Mouse (Mus musculus) intestine, embryonic 16.5 days (tissue): ENCODE results near the gene Cpn1. TPM values are rescaled to one million over a fixed set of nuclear protein-coding genes. Genes with fewer than 3 reads are reported as not detected.
A peak's percentile ranks its signal among the peaks of the same experiment; 100 is the strongest.

ENCODE experiments used
- ATAC-seq: fragments of 200-750 bp; cut with Nextera tagmentation; 2 replicates; pipeline ENCODE4 v1.8.0; 2017; ENCODE audit warnings: moderate TSS enrichment, moderate library complexity
- H3K27ac ChIP-seq: fragments of 300-500 bp; sonication (generic); 2 replicates; pipeline ENCODE4 v1.5.1; 2014; ENCODE audit warnings: mild to moderate bottlenecking, low read length
- H3K27me3 ChIP-seq: fragments of 300-500 bp; sonication (generic); replicated peaks from 2 replicates; pipeline ENCODE4 v1.6.1; 2014; ENCODE audit warnings: low read length, control low read depth, mixed read lengths; ENCODE audit not compliant: control insufficient read depth, insufficient read depth
- H3K36me3 ChIP-seq: fragments of 300-500 bp; sonication (generic); 2 replicates; pipeline ENCODE4 v1.6.1; 2014; ENCODE audit warnings: low read length, control low read depth; ENCODE audit not compliant: control insufficient read depth, insufficient read depth
- H3K4me1 ChIP-seq: fragments of 300-500 bp; sonication (generic); 2 replicates; pipeline ENCODE4 v1.6.1; 2014; ENCODE audit warnings: low read length, control low read depth, mixed read lengths; ENCODE audit not compliant: control insufficient read depth, insufficient read depth
- H3K4me2 ChIP-seq: fragments of 300-500 bp; sonication (generic); 2 replicates; pipeline ENCODE4 v1.6.1; 2014; ENCODE audit warnings: low read depth, low read length, control low read depth
- H3K4me3 ChIP-seq: fragments of 300-500 bp; sonication (generic); 2 replicates; pipeline ENCODE4 v1.5.1; 2014; ENCODE audit warnings: mild to moderate bottlenecking, low read length
- H3K9ac ChIP-seq: fragments of 300-500 bp; sonication (generic); 2 replicates; pipeline ENCODE4 v1.6.1; 2014; ENCODE audit warnings: low read depth, low read length
- H3K9me3 ChIP-seq: fragments of 300-500 bp; sonication (generic); 2 replicates; pipeline ENCODE4 v1.6.1; 2016; ENCODE audit warnings: low read length, control low read depth; ENCODE audit not compliant: control insufficient read depth
- WGBS: fragments of 180-500 bp; shearing (Covaris S2); extraction: QIAGEN DNeasy Blood & Tissue Kit; methylation state at CpG from one replicate; pipeline ENCODE4 v1.1.7; 2014; 5-methylcytosine and 5-hydroxymethylcytosine counted together
- polyA plus RNA-seq: library from polyadenylated mRNA; unstranded; fragments of >200 nt; fragmentation: Nextera tagmentation; extraction: Ambion mirVana; gene quantifications from 2 replicates; pipeline ENCODE4 v1.2.1, GENCODE M21; 2015

The Cpn1 gene
- polyA plus RNA-seq, 1 experiment from 2014 or later = 27.7 TPM

DNA sequence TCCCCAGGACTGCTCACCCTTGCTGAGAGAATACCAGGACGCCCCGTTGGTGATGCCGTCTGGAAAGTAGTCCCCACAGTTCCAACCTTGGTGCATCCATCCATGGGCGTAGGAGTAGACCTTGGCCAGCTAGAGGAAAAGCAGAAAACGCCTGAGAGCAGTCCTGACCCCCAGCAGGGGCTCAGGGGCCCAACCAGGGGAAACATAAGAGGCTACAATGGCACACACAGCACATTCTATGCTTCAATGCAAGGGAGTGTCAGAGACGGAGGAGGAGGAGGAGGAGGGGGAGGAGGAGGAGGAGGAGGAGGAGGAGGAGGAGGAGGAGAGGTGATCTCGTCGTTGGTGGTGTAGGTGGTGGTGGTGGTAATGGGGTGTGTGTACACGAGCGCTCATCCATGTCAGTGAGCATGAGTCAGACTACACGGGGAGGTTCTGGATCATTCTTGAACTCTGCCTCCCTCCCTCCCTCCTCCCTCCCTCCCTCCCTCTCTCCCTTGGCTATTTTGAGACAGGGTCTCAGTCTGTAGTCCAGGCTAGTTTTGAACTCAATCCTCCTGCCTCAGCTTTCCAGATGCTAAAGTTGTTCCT, 17.8 kb downstream of the Cpn1 start:
- Histone ChIP-seq H3K4me2 (no peak overlapping the region), H3K9ac (no peak overlapping the region), H3K36me3 (no peaks in the 10 kb centered on the region), H3K9me3 (no peaks in the 10 kb centered on the region), H3K4me1 (no peaks in the 10 kb centered on the region), H3K27me3 (no peaks in the 10 kb centered on the region), H3K27ac (no peak overlapping the region), H3K4me3 (no peak overlapping the region)
- ATAC-seq = no peak
- WGBS = 63% methylated on average over 10 of the region's 11 CpGs

DNA sequence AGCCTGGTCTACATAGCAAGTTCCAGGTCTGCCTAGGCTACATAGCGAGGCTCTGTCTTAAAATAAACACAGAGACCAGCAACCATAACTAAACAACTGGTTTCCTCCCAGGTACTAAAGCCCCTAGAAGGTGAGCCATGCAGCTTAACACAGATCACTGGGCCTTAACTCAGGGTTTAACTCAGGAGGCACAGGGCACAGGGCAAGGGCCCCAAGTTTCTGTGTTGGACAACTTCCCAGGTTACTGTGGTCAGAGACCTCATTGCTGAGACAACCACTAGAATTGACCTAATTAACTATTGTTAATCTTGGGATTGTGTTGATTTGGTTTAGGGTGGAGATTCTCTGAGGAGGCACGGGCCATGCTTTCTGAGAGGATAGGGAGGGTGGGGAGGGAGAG, 19.9 kb downstream of the Cpn1 start:
- Histone ChIP-seq H3K4me1 (no peaks in the 10 kb centered on the region), H3K4me3 (no peak overlapping the region), H3K9ac (no peak overlapping the region), H3K27ac (no peak overlapping the region), H3K36me3 (no peaks in the 10 kb centered on the region), H3K9me3 (no peaks in the 10 kb centered on the region), H3K4me2 (no peak overlapping the region), H3K27me3 (no peaks in the 10 kb centered on the region)
- ATAC-seq = no peak
- WGBS = 73% methylated on average over 2 of the region's 2 CpGs

DNA sequence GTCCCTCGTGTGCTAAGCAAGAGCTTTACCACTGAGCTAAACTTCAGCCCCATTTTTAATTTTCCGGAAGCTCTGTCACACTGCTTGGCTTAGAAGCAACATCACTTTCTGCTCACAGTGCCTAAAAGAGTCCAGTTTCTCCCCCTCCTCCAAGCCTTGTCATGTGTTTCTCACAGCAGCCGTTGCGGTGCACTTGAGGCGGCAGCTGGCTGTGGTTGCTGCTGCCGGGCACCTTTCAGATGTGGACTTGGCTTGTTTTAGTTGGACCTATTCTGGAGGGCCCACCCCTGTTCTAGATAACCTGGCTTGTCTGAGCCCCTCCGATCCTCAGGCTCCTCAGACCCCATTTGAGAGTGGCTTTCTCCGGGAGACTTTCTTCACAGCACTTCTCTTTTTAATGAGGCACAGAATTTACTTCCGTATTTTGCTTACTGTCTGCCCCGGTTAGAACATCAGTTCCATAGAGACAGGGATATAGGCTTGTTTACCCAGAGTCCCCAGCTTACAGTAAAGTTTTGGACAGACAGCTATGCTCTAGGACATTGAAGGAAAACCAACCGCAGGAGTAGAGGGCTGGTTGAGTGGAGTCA, 20.8 kb downstream of the Cpn1 start:
- Histone ChIP-seq H3K4me1 (no peaks in the 10 kb centered on the region), H3K9me3 (no peaks in the 10 kb centered on the region), H3K4me2 (no peak overlapping the region), H3K4me3 (no peak overlapping the region), H3K27me3 (no peaks in the 10 kb centered on the region), H3K36me3 (no peaks in the 10 kb centered on the region), H3K27ac (no peak overlapping the region), H3K9ac (no peak overlapping the region)
- WGBS = 75% methylated on average over 11 of the region's 11 CpGs
- peak; percentile 33; the same call in 1 of the 2 replicates for ATAC-seq

DNA sequence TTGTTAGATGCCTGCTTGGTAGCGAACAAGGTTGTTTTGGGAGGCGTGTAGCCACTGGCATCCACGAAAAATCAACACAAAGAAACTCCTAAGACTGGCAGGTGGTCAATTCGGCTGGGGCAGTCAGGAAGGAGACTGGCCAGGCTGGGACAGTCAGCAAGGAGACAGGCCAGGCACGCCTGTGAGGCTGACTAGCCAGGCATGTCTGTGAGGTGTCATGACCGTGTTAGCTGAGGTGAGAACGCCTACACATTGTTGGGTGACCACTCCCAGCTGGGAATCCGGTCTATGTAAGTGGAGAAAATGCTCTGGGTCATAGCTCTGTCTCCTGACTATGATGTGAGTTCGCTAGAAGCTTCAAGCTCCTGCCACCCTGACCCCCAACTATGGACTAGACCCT, 23.6 kb downstream of the Cpn1 start:
- Histone ChIP-seq H3K4me3 (no peak overlapping the region), H3K27me3 (no peaks in the 10 kb centered on the region), H3K36me3 (no peaks in the 10 kb centered on the region), H3K4me2 (no peak overlapping the region), H3K4me1 (peaks cover 6% of the 10 kb centered on the region; the same call in 1 of the 2 replicates), H3K9ac (no peak overlapping the region), H3K27ac (no peak overlapping the region), H3K9me3 (no peaks in the 10 kb centered on the region)
- ATAC-seq = no peak
- WGBS = 76% methylated on average over 9 of the region's 9 CpGs

DNA sequence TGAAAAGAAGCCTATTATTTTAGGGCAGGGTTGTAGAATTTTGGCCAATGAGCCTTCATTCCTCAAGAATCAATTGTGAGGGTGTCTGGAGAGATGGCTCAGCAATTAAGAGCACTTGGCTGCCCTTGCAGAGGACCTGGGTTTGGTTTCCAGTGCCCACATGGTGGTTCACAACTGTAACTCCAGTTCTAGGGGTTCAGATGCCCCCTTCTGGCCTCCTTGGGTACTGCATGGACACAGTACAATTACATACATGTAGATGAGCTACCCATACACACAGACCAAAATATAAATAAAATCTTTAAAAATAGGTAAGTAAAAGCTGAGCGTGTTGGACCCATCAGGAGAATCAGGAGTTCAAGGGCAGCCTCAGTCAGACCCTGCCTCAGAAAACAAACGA, 25.2 kb downstream of the Cpn1 start:
- no peaks in the 10 kb centered on the region for H3K9me3 ChIP-seq
- peaks cover 8% of the 10 kb centered on the region; the same call in 1 of the 2 replicates for H3K4me1 ChIP-seq
- no peak for ATAC-seq
- no peak overlapping the region for H3K4me3 ChIP-seq
- H3K36me3 ChIP-seq = no peaks in the 10 kb centered on the region
- no peak overlapping the region for H3K4me2 ChIP-seq
- H3K9ac ChIP-seq = no peak overlapping the region
- no peaks in the 10 kb centered on the region for H3K27me3 ChIP-seq
- 89% methylated on average over 2 of the region's 2 CpGs for WGBS
- no peak overlapping the region for H3K27ac ChIP-seq

DNA sequence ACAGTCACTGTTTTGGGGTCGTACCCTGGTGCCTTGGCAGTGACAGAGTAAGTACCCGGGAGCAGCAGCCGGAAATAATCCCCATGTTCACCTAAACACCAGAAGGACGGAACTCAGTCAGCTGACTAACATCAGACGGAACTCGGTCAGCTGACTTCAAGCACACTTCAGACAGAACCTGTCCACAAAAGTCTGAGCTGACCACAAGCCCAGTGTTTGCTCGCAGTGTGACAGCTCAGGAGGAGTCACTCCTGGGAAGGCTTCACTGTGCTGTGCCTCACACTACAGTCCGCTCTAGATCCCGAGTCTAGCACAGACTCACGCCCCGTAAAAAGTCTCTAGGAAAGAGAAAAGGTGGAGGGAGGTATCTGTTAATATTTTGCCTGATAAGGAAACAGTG, 26.3 kb downstream of the Cpn1 start:
- no peak overlapping the region for H3K27ac ChIP-seq
- peaks cover 11% of the 10 kb centered on the region for H3K4me1 ChIP-seq
- H3K9ac ChIP-seq = no peak overlapping the region
- no peak overlapping the region for H3K4me3 ChIP-seq
- no peak overlapping the region for H3K4me2 ChIP-seq
- ATAC-seq = no peak
- H3K9me3 ChIP-seq = no peaks in the 10 kb centered on the region
- no peaks in the 10 kb centered on the region; the same call in 1 of the 2 replicates for H3K36me3 ChIP-seq
- no peaks in the 10 kb centered on the region for H3K27me3 ChIP-seq
- 87% methylated on average over 11 of the region's 11 CpGs for WGBS

DNA sequence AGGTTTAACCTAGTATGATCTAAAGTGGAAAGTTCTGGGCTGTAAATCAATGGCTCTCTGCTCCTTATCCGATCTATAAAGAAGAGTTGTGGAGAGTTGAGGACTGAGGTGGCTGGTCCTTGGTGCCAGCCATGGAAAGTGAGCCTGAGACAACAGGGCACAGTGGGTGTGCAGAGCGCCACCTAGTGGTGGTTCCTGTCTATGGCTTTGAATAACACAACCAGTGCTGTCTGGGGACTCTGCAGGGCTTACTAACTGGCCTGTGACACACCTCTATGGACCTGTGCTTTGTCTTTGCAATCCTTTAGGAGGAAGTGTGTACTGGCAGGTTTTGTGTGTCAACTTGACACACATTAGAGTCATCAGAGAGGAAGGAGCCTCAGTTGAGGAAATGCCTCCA, 27.2 kb downstream of the Cpn1 start:
- Histone ChIP-seq H3K9me3 (no peaks in the 10 kb centered on the region), H3K9ac (no peak overlapping the region), H3K4me1 (peaks cover 11% of the 10 kb centered on the region), H3K4me3 (no peak overlapping the region), H3K27ac (no peak overlapping the region), H3K36me3 (no peaks in the 10 kb centered on the region; the same call in 1 of the 2 replicates), H3K4me2 (no peak overlapping the region), H3K27me3 (no peaks in the 10 kb centered on the region)
- ATAC-seq = peak; percentile 50; the same call in 1 of the 2 replicates
- WGBS = 24% methylated on average over 2 of the region's 2 CpGs

DNA sequence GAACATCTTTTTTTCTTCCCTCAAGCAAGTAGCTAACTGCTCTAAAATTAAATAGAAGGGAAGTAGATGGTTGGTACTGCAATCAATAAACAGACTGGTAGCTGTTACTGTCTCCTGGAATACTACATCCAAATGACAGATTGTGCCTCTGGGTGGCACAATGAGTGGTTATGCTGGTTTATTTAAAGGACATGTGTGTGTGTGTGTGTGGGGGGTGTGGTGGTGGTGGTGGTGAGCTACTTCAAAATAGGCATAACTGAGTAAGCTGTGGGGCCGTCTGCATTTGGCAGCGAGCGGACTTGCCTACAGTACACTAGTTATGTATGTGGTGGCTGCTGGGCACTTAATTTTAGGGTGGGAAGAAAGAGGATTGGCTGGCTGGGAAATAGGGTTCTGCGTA, 28.5 kb downstream of the Cpn1 start:
- H3K9ac ChIP-seq = no peak overlapping the region
- no peak for ATAC-seq
- H3K27me3 ChIP-seq = no peaks in the 10 kb centered on the region
- H3K9me3 ChIP-seq = no peaks in the 10 kb centered on the region
- peaks cover 11% of the 10 kb centered on the region for H3K4me1 ChIP-seq
- no peak overlapping the region for H3K4me3 ChIP-seq
- no peaks in the 10 kb centered on the region; the same call in 1 of the 2 replicates for H3K36me3 ChIP-seq
- peak overlapping the region; percentile 43; the same call in 1 of the 2 replicates for H3K27ac ChIP-seq
- 86% methylated on average over 4 of the region's 4 CpGs for WGBS
- no peak overlapping the region for H3K4me2 ChIP-seq

DNA sequence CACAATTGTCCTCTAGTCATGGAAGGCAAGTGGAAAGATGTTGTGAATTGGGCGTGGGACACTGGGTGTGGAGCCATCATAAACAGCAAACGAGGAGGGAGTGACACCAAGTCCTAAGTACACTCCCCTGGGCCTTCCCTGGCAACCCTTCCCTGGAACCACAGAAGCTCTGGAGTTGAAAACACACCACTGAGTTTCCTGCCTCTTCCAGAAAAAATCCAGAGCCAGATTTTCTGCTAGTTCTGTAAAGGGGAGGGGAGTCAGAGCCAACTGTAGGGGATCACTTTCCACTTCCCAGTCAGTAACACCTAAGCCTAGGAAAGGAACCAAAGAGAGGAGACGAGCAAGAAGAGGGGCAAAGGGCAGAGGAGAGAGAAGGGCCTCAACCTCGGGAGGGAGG, 29.0 kb downstream of the Cpn1 start:
- peak overlapping the region; percentile 71; the same call in 1 of the 2 replicates for H3K27ac ChIP-seq
- H3K27me3 ChIP-seq = no peaks in the 10 kb centered on the region
- H3K9me3 ChIP-seq = no peaks in the 10 kb centered on the region
- no peaks in the 10 kb centered on the region; the same call in 1 of the 2 replicates for H3K36me3 ChIP-seq
- H3K9ac ChIP-seq = no peak overlapping the region
- H3K4me2 ChIP-seq = no peak overlapping the region
- H3K4me3 ChIP-seq = no peak overlapping the region
- 10% methylated on average over 4 of the region's 4 CpGs for WGBS
- ATAC-seq = peak; percentile 87
- peaks cover 11% of the 10 kb centered on the region for H3K4me1 ChIP-seq
